Mouse (Mus musculus) heart, postnatal 0 days (tissue): Measurements from ENCODE around the gene Nphs1. TPM values are rescaled to one million over a fixed set of nuclear protein-coding genes. Genes with fewer than 3 reads are reported as not detected.
A peak's percentile ranks its signal among the peaks of the same experiment; 100 is the strongest.
"Not testable (repeated sequence)": the region's sequence is repeated elsewhere in the genome, so short reads cannot be mapped to it uniquely, and the experiment has no call there.

Experiments
- ATAC-seq: fragments of 200-750 bp; cut with Nextera tagmentation; 2 replicates; pipeline ENCODE4 v1.8.0; 2017; ENCODE audit warnings: low read depth, moderate number of reproducible peaks, moderate library complexity; ENCODE audit not compliant: insufficient read depth
- DNase-seq: peaks from one replicate; pipeline ENCODE4 v3.0.0-alpha.2; 2016; ENCODE audit warnings: low spot score
- H3K27ac ChIP-seq: fragments of 300-500 bp; sonication (generic); 2 replicates; pipeline ENCODE4 v1.5.1; 2014; ENCODE audit warnings: low read depth, mild to moderate bottlenecking
- H3K27me3 ChIP-seq: fragments of 300-500 bp; sonication (generic); 2 replicates; pipeline ENCODE4 v1.6.1; 2014; ENCODE audit warnings: low read length, mixed read lengths; ENCODE audit not compliant: control insufficient read depth, insufficient read depth
- H3K36me3 ChIP-seq: fragments of 300-500 bp; sonication (generic); replicated peaks from 2 replicates; pipeline ENCODE4 v1.6.1; 2014; ENCODE audit warnings: low read length, mixed read lengths; ENCODE audit not compliant: control insufficient read depth, insufficient read depth
- H3K4me1 ChIP-seq: fragments of 300-500 bp; sonication (generic); 2 replicates; pipeline ENCODE4 v1.6.1; 2014; ENCODE audit warnings: antibody characterized with exemption; ENCODE audit not compliant: control insufficient read depth, insufficient read depth
- H3K4me2 ChIP-seq: fragments of 300-500 bp; sonication (generic); 2 replicates; pipeline ENCODE4 v1.6.1; 2014; ENCODE audit warnings: low read depth, mild to moderate bottlenecking, low read length, moderate library complexity
- H3K4me3 ChIP-seq: fragments of 300-500 bp; sonication (generic); 2 replicates; pipeline ENCODE4 v1.5.1; 2014; ENCODE audit warnings: low read depth, low read length
- H3K9ac ChIP-seq: fragments of 300-500 bp; sonication (generic); replicated peaks from 2 replicates; pipeline ENCODE4 v1.6.1; 2014; ENCODE audit warnings: low read depth, low read length, mixed read lengths
- H3K9me3 ChIP-seq: fragments of 300-500 bp; sonication (generic); replicated peaks from 2 replicates; pipeline ENCODE4 v1.6.1; 2016; ENCODE audit warnings: low read length; ENCODE audit not compliant: control insufficient read depth
- CTCF ChIP-seq: IDR thresholded peaks from 2 replicates; pipeline ENCODE4 v1.5.1; 2016; ENCODE audit warnings: antibody characterized with exemption, control low read depth, low read depth
- EP300 ChIP-seq: IDR thresholded peaks from 2 replicates; pipeline ENCODE4 v1.6.1; 2016; ENCODE audit warnings: antibody characterized with exemption, low read depth
- WGBS: fragments of 180-500 bp; shearing (Covaris S2); extraction: QIAGEN DNeasy Blood & Tissue Kit; methylation state at CpG from one replicate; pipeline ENCODE4 v1.1.7; 2014; 5-methylcytosine and 5-hydroxymethylcytosine counted together
- polyA plus RNA-seq: library from polyadenylated mRNA; unstranded; fragments of >200 nt; fragmentation: Nextera tagmentation; extraction: Ambion mirVana; gene quantifications from 2 replicates; pipeline ENCODE4 v1.2.1, GENCODE M21; 2015
- total RNA-seq: library from RNA; depleted of rRNA; stranded (reverse); fragments of >200 nt; gene quantifications from 2 replicates; pipeline ENCODE4 v1.2.3, GENCODE M21; 2014; ENCODE audit warnings: low replicate concordance

Gene Nphs1
- total and polyA plus RNA-seq, 2 experiments from 2014 or later, result not detected

DNA sequence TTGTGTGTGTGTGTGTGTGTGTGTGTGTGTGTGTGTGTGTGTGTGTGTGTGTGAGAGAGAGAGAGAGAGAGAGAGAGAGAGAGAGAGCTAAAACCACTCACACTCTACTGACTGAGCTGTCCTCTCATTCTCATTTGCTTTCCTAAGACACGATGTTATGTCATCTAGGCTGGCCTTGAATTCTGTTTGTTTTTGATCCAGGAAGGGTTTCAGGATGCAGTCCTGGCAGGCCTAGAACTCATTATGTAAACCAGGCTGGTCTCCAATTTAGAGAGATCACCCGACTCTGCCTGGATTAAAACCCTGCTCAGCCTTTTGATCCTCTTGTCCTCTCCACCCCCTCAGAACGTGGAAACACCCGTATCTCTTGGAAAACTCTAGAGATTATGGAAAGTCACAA lies 5.9 kb downstream of the Nphs1 start:
- peaks cover 82% of the 10 kb centered on the region for H3K27me3 ChIP-seq
- H3K4me3 ChIP-seq, result no peak overlapping the region
- H3K36me3 ChIP-seq, result no peaks in the 10 kb centered on the region
- no peak overlapping the region for H3K4me2 ChIP-seq
- 23% methylated on average over 4 of the region's 4 CpGs for whole genome bisulfite sequencing
- ATAC-seq, result no peak
- no peak for DNase-seq
- H3K4me1 ChIP-seq, result no peaks in the 10 kb centered on the region
- no peaks in the 10 kb centered on the region for H3K9me3 ChIP-seq
- TF ChIP-seq EP300, result no peak
- no peak for TF ChIP-seq CTCF
- H3K27ac ChIP-seq, result no peak overlapping the region
- no peak overlapping the region for H3K9ac ChIP-seq

DNA sequence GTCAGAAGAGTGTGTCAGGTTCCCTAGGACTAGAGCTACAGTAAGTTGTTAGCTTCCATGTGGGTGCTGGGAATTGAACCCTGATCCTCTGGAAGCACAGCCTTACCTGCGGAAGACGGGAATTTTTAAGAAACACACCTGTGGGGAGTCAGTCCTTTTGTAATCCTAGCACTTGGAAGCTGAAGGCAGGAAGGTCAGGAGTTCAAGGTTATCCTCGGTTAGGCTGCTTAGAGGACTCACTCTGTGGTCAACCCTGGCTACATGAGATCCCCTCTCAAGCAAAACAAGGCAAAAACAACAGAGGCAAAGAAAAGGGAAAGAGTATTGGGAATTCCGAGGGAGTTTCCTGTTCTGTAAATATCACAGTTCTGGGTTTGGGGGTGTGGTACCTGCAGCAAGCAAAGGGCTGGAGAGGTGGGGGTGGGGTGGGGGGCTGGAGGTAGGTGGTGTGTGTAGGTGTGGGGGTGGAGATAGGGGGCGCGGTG lies 6.7 kb downstream of the Nphs1 start:
- 10% methylated on average over 6 of the region's 6 CpGs for WGBS
- ATAC-seq (no peak), DNase-seq (no peak)

DNA sequence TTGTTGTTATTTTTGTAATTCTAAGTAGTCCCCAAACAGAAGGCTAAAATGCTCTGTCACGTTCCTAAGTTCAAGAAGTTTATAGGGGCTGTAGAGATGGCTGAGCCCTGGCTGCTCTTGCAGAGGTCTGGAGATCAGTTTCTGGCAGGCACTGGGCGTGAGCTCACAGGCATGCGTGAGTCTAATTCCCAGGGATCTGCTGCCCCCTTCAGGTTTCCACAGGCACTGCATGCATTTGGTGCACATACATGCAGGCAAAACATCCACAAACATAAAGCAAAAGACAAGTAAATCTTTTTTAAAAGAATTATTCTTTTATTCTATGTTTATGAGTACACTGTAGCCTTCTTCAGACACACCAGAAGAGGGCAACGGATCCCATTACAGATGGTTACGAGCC lies 14.3 kb downstream of the Nphs1 start:
- DNase-seq, result peak; percentile 7
- TF ChIP-seq CTCF (peak; percentile 41), EP300 (no peak)
- H3K9ac ChIP-seq, result no peak overlapping the region
- H3K27ac ChIP-seq, result no peak overlapping the region
- no peak for ATAC-seq
- H3K4me3 ChIP-seq, result no peak overlapping the region
- peaks cover 5% of the 10 kb centered on the region for H3K27me3 ChIP-seq
- H3K4me2 ChIP-seq, result no peak overlapping the region
- no peaks in the 10 kb centered on the region for H3K36me3 ChIP-seq
- no peaks in the 10 kb centered on the region for H3K4me1 ChIP-seq
- no peaks in the 10 kb centered on the region for H3K9me3 ChIP-seq
- 45% methylated on average over 5 of the region's 5 CpGs for WGBS

More for the DNA sequence above, 6.7 kb downstream of the Nphs1 start:
- Histone ChIP-seq H3K27me3 (peaks cover 75% of the 10 kb centered on the region), H3K4me1 (no peaks in the 10 kb centered on the region), H3K9me3 (no peaks in the 10 kb centered on the region), H3K27ac (no peak overlapping the region), H3K4me3 (no peak overlapping the region), H3K9ac (no peak overlapping the region), H3K36me3 (no peaks in the 10 kb centered on the region), H3K4me2 (no peak overlapping the region)
- TF ChIP-seq EP300 (no peak), CTCF (no peak)

- Histone ChIP-seq H3K36me3 (no peaks in the 10 kb centered on the region), H3K27me3 (no peaks in the 10 kb centered on the region), H3K9ac (no peak overlapping the region), H3K9me3 (no peaks in the 10 kb centered on the region), H3K4me3 (no peak overlapping the region), H3K4me2 (no peak overlapping the region), H3K27ac (no peak overlapping the region), H3K4me1 (no peaks in the 10 kb centered on the region)
- DNase-seq (no peak), ATAC-seq (no peak)
- no peak for TF ChIP-seq CTCF
- TF ChIP-seq EP300, result no peak
- 55% methylated on average over 4 of the region's 4 CpGs for WGBS
Measured at GRCm38 (mm10) chr7:30474999-30475398, 16.9 kb downstream of the Nphs1 start.

GRCm38 (mm10) chr7:30476136-30476535 lies 18.0 kb downstream of the Nphs1 start:
- H3K9ac ChIP-seq, H3K4me2 ChIP-seq, H3K4me1 ChIP-seq, H3K27ac ChIP-seq, H3K27me3 ChIP-seq, H3K36me3 ChIP-seq, H3K4me3 ChIP-seq, H3K9me3 ChIP-seq, ATAC-seq, DNase-seq: not testable (repeated sequence)
- WGBS, result 77% methylated on average over 6 of the region's 7 CpGs
